Mouse (Mus musculus) leukemia stem cell, adult 10-12 weeks (primary cell): ENCODE results near the gene Akap4. TPM values are rescaled to one million over a fixed set of nuclear protein-coding genes. Genes with fewer than 3 reads are reported as not detected.

ENCODE experiments used
- polyA plus RNA-seq: library from polyadenylated mRNA; stranded (reverse); fragments of >175 nt; gene quantifications from 2 replicates; pipeline ENCODE4 v1.2.3, GENCODE M21; 2012; ENCODE audit warnings: low replicate concordance

Akap4 gene
- polyA plus RNA-seq = not detected in 2 replicates

GRCm38 (mm10) chrX:7067219-7067618, at the start of gene Akap4:
Gene Akap4, plus strand, starts transcription at chrX:7067519.

GRCm38 (mm10) chrX:7041519-7041918, 25.8 kb upstream of the Akap4 start, which contains the start of gene Ccnb3:
Gene Ccnb3, minus strand, starts transcription at chrX:7041619.

Other genes starting within 250 kb of the Akap4 start
- gene Ccnb3, start 25.9 kb upstream of the Akap4 start, polyA plus RNA-seq = not detected in 2 replicates